Mouse (Mus musculus) CH12.LX (cell line): ENCODE results near the gene Sfxn1.

Experiments used
- CTCF ChIP-seq, 2 experiments: IDR thresholded peaks in 1 of 2; conservative IDR thresholded peaks in 1 of 2; 2 replicates each; pipeline ENCODE4 v1.5.1; 2011 to 2012; ENCODE audit warnings: low read depth in 2 of 2, low read length in 2 of 2, improper control_type of control experiment in 1 of 2, inconsistent platforms in 1 of 2, mild to moderate bottlenecking in 1 of 2, moderate library complexity in 1 of 2
- E2F4 ChIP-seq: IDR thresholded peaks from 2 replicates; pipeline ENCODE4 v1.6.1; 2011; ENCODE audit warnings: low read depth, low read length, improper control_type of control experiment; ENCODE audit not compliant: insufficient replicate concordance
- EP300 ChIP-seq: IDR thresholded peaks from 2 replicates; pipeline ENCODE4 v1.6.1; 2011; ENCODE audit warnings: low read length, improper control_type of control experiment
- GABPA ChIP-seq: IDR thresholded peaks from 2 replicates; pipeline ENCODE4 v1.6.1; 2012; ENCODE audit warnings: low read depth, low read length, improper control_type of control experiment, inconsistent platforms; ENCODE audit not compliant: insufficient replicate concordance
- JUND ChIP-seq: conservative IDR thresholded peaks from 2 replicates; pipeline ENCODE4 v1.6.1; 2011; ENCODE audit warnings: low read depth, low read length, improper control_type of control experiment
- NELFE ChIP-seq: IDR thresholded peaks from 2 replicates; pipeline ENCODE4 v1.6.1; 2011; ENCODE audit warnings: low read depth, low read length, improper control_type of control experiment
- POLR2A ChIP-seq: IDR thresholded peaks from 2 replicates; pipeline ENCODE4 v1.6.1; 2011; ENCODE audit warnings: low read depth, mild to moderate bottlenecking, improper control_type of control experiment, low read length
- POLR2AphosphoS2 ChIP-seq: IDR thresholded peaks from 2 replicates; pipeline ENCODE4 v1.6.1; 2011; ENCODE audit warnings: low read depth, low read length, improper control_type of control experiment
- RCOR1 ChIP-seq: conservative IDR thresholded peaks from 2 replicates; pipeline ENCODE4 v1.6.1; 2012; ENCODE audit warnings: low read depth, mild to moderate bottlenecking, inconsistent platforms, low read length, improper control_type of control experiment
- SMC3 ChIP-seq: IDR thresholded peaks from 2 replicates; pipeline ENCODE4 v1.6.1; 2011; ENCODE audit warnings: low read depth, low read length, improper control_type of control experiment
- TCF12 ChIP-seq: IDR thresholded peaks from 2 replicates; pipeline ENCODE4 v1.6.1; 2014; ENCODE audit warnings: low read depth, mild to moderate bottlenecking, inconsistent platforms, low read length, improper control_type of control experiment
- UBTF ChIP-seq: IDR thresholded peaks from 2 replicates; pipeline ENCODE4 v1.6.1; 2012; ENCODE audit warnings: low read depth, mild to moderate bottlenecking, inconsistent platforms, low read length, improper control_type of control experiment, moderate library complexity
- ZC3H11A ChIP-seq: IDR thresholded peaks from 2 replicates; pipeline ENCODE4 v1.6.1; 2012; ENCODE audit warnings: low read depth, mild to moderate bottlenecking, inconsistent platforms, low read length, improper control_type of control experiment

- TF ChIP-seq CTCF (conservative IDR thresholded peaks at IDR 0.05 in 1 of 2, IDR thresholded peaks at IDR 0.05 in 1 of 2; ENCODE audit: low read depth in 2 of 2, low read length in 2 of 2) (no peak), TCF12 (no peak), GABPA (no peak), POLR2AphosphoS2 (no peak), RCOR1 (no peak), EP300 (no peak), SMC3 (no peak), UBTF (no peak), POLR2A (no peak), NELFE (no peak), ZC3H11A (no peak), E2F4 (no peak), JUND (no peak)
Observed at GRCm38 (mm10) chr13:54101031-54101820, 29.6 kb downstream of the Sfxn1 start.
